Mouse (Mus musculus) neutrophil, adult 65 days (primary cell): Measurements from ENCODE around the gene Vmn1r54. TPM values are rescaled to one million over a fixed set of nuclear protein-coding genes. Genes with fewer than 3 reads are reported as not detected.

Experiments used
- total RNA-seq: library from RNA; stranded (reverse); gene quantifications from 2 replicates; pipeline ENCODE4 v1.2.4, GENCODE M21; 2023

Vmn1r54 gene
- not detected in 2 replicates for total RNA-seq

DNA sequence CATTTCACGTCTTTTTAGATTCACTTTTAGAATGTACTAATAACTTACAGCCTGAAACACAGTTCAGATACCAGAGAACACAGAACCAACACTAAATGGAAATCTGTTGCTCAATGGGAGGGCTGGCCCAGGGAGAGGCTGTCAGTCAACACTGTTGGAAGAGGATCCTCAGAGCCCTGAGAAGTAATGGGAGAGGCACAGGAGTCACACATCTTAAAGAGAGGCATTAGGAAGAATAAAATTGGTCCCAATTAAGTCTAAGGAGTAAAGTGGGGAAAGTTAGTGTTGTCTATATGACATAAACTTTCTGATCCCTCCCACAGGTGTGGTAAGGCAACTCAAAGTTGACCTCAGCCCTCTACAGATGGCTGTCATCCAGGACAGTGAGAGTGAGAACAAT lies at the start of gene Vmn1r54:
TSS of gene Vmn1r54 (plus strand) at position 301 of the 400 bp plus-strand sequence.

DNA sequence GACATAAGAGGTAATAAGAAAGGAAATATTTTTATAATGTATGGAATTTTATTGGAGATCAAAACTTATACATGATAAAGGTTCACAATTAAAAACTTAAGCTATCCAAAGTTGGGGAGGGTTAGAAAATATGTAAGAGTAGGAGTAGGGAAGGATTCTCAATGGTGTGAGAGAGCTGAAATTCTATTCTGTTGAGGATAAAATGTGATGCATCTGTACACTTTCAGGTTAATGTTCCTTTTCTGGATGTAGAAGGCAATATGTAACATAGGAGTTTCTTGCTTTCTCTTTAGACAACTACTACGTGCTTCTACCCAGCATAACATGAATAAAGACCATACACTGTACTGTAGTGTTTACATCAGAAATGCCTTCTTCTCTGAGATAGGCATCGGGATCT lies 43.6 kb upstream of the Vmn1r54 start, which contains the start of gene V1ra8:
TSS of gene V1ra8 (plus strand) at position 301 of the 400 bp plus-strand sequence.

DNA sequence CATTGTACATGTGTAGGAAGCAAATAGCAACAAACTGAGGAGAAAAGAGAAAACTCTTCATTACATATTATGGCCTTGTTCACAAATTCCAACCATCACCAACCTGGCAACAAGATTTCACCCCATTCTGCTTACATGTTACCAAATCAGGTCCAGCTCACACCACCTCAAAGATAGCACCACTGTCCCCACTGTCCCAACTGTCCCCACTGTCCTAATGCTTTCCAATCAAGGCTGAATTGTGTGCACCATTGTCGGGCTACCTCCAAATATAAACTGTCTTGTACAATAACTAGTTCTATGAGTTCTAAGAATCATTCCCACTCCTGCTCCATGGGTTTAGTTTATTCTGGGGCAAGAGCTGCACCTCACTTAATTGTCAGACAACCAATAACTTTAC lies 21.8 kb upstream of the Vmn1r54 start, which contains the start of gene Vmn1r53:
TSS of gene Vmn1r53 (minus strand) at position 101 of the 400 bp plus-strand sequence.

DNA sequence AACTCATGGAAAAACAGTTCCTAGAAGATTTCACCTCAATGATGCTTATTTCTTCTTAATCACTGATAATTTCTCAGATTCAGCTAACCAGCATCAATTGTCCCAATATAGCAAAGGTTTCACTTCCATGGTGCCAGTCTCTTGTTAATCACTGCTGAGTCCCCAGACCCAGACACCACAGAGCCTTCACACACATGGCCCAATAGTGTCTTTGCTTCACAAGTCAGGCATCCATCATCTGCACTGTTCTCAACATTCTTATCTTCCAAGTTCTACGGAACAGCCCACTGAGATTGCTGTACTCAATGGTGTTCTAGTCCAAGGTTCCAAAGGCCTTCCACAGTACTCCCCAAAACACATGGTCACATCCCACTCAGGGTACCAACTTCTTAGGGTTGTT lies 54.8 kb downstream of the Vmn1r54 start, which contains the start of gene BC048671:
TSS of gene BC048671 (plus strand) at position 301 of the 400 bp plus-strand sequence.

Other genes with a start within 250 kb of the Vmn1r54 start
- not detected in 2 replicates for gene Vmn1r47, start 230.2 kb upstream of the Vmn1r54 start, total RNA-seq
- gene Vmn1r48, start 209.5 kb upstream of the Vmn1r54 start, total RNA-seq: not detected in 2 replicates
- gene Vmn1r49, start 167.8 kb upstream of the Vmn1r54 start, total RNA-seq: not detected in 2 replicates
- gene Vmn1r50, start 144.9 kb upstream of the Vmn1r54 start, total RNA-seq: not detected in 2 replicates
- gene Vmn1r51, start 123.7 kb upstream of the Vmn1r54 start, total RNA-seq: not detected in 2 replicates
- gene Vmn1r52, start 71.5 kb upstream of the Vmn1r54 start, total RNA-seq: not detected in 2 replicates
- gene V1ra8, start 43.5 kb upstream of the Vmn1r54 start, total RNA-seq: not detected in 2 replicates
- not detected in 2 replicates for gene Vmn1r53, start 21.9 kb upstream of the Vmn1r54 start, total RNA-seq
- gene BC048671, start 54.9 kb downstream of the Vmn1r54 start, total RNA-seq: not detected in 2 replicates
- gene Chst13, start 78.9 kb downstream of the Vmn1r54 start, total RNA-seq: 29.0 and 35.1 TPM in 2 replicates
- not detected in 2 replicates for gene Uroc1, start 87.0 kb downstream of the Vmn1r54 start, total RNA-seq
- 49.1 and 64.8 TPM in 2 replicates for gene Zxdc, start 123.2 kb downstream of the Vmn1r54 start, total RNA-seq
- gene Cfap100, start 182.5 kb downstream of the Vmn1r54 start, total RNA-seq: not detected in 2 replicates
- gene Klf15, start 216.3 kb downstream of the Vmn1r54 start, total RNA-seq: not detected in 2 replicates
- 0.79 TPM in 1 of 2 replicates, not detected in the other for gene Aldh1l1, start 240.1 kb downstream of the Vmn1r54 start, total RNA-seq